Mouse (Mus musculus): ENCODE results near the gene 9530077C05Rik. TPM values are rescaled to one million over a fixed set of nuclear protein-coding genes. Genes with fewer than 3 reads are reported as not detected.

Gene 9530077C05Rik
- polyA plus RNA-seq, 1 experiment from 2014 or later, result 5.9 TPM

- Histone ChIP-seq H3K36me3 (no peaks in the 10 kb centered on the region), H3K4me3 (no peak overlapping the region), H3K4me1 (no peaks in the 10 kb centered on the region), H3K9me3 (no peaks in the 10 kb centered on the region), H3K9ac (no peak overlapping the region), H3K27ac (no peak overlapping the region), H3K4me2 (no peak overlapping the region), H3K27me3 (no peaks in the 10 kb centered on the region)
- 83% methylated on average over 7 of the region's 7 CpGs for WGBS
- no peak for ATAC-seq (ENCODE audit: borderline replicate concordance, extremely low read depth, low FRiP score, low TSS enrichment)
Measured at GRCm38 (mm10) chr9:22486211-22486610, 74.9 kb downstream of the 9530077C05Rik start.

DNA sequence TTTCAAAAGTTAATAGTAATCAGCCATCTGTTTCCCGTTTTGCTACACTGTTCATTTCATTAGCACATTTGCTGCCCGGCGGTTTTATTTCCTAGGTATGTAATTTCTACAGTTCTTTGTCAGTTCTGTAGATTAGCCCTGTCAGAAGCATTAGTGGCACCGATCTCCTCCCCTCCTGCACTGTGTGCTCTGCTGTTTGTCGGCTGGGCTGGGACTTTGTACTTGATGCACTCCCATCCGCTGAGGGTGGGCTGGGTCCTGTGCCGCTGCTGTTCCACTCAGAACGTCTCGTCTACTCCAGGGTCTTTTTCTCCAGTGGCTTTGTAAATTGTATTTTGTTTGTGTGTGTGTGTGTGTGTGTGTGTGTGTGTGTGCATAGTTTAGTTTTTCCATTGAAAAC is 77.7 kb downstream of the 9530077C05Rik start:
- Histone ChIP-seq H3K4me1 (no peaks in the 10 kb centered on the region), H3K4me2 (no peak overlapping the region), H3K27me3 (no peaks in the 10 kb centered on the region), H3K4me3 (no peak overlapping the region), H3K36me3 (no peaks in the 10 kb centered on the region), H3K27ac (no peak overlapping the region), H3K9me3 (no peaks in the 10 kb centered on the region), H3K9ac (no peak overlapping the region)
- ATAC-seq (ENCODE audit: borderline replicate concordance, extremely low read depth, low FRiP score, low TSS enrichment), result no peak
- 36% methylated on average over 9 of the region's 9 CpGs for WGBS

Other genes with a start within 250 kb of the 9530077C05Rik start
- gene Zfp872, start 223.4 kb upstream of the 9530077C05Rik start, polyA plus RNA-seq (2015; fragmentation: Nextera tagmentation; extraction: Ambion mirVana), result 0.52 and 0.64 TPM in 2 replicates
- gene Zfp809, start 185.8 kb upstream of the 9530077C05Rik start, polyA plus RNA-seq (2015; fragmentation: Nextera tagmentation; extraction: Ambion mirVana), result 20.1 and 24.7 TPM in 2 replicates
- gene Zfp599, start 151.6 kb upstream of the 9530077C05Rik start, polyA plus RNA-seq (2015; fragmentation: Nextera tagmentation; extraction: Ambion mirVana), result 5.3 and 5.5 TPM in 2 replicates
- gene Zfp810, start 103.9 kb upstream of the 9530077C05Rik start, polyA plus RNA-seq (2015; fragmentation: Nextera tagmentation; extraction: Ambion mirVana), result 22.0 and 22.3 TPM in 2 replicates
- 56.4 and 57.4 TPM in 2 replicates for gene Anln, start 22.3 kb upstream of the 9530077C05Rik start, polyA plus RNA-seq (2015; fragmentation: Nextera tagmentation; extraction: Ambion mirVana)
- not detected in 2 replicates for gene Gm17545, start 42.8 kb downstream of the 9530077C05Rik start, polyA plus RNA-seq (2015; fragmentation: Nextera tagmentation; extraction: Ambion mirVana)
- 68.6 and 68.8 TPM in 2 replicates for gene Rp9, start 58.2 kb downstream of the 9530077C05Rik start, polyA plus RNA-seq (2015; fragmentation: Nextera tagmentation; extraction: Ambion mirVana)
- gene Bbs9, start 64.2 kb downstream of the 9530077C05Rik start, polyA plus RNA-seq (2015; fragmentation: Nextera tagmentation; extraction: Ambion mirVana), result 13.5 and 14.7 TPM in 2 replicates